Mouse (Mus musculus) limb, embryonic 11.5 days (tissue): ENCODE data around the gene Rhob. TPM values are rescaled to one million over a fixed set of nuclear protein-coding genes. Genes with fewer than 3 reads are reported as not detected.

Experiments
- ATAC-seq: fragments of 200-750 bp; cut with Nextera tagmentation; 2 replicates; pipeline ENCODE4 v1.8.0; 2017; ENCODE audit warnings: low read depth; ENCODE audit not compliant: insufficient number of reproducible peaks, low FRiP score, low TSS enrichment
- DNase-seq: peaks from one replicate; pipeline ENCODE4 v3.0.0-alpha.2; 2015; ENCODE audit warnings: low spot score
- H3K27ac ChIP-seq: fragments of 300-500 bp; sonication (generic); replicated peaks from 2 replicates; pipeline ENCODE4 v1.5.1; 2014; ENCODE audit warnings: low read depth, mild to moderate bottlenecking, low read length
- H3K27me3 ChIP-seq: fragments of 300-500 bp; sonication (generic); 2 replicates; pipeline ENCODE4 v1.6.1; 2014; ENCODE audit warnings: mild to moderate bottlenecking, low read length, mixed read lengths; ENCODE audit not compliant: control insufficient read depth, insufficient read depth
- H3K36me3 ChIP-seq: fragments of 300-500 bp; sonication (generic); 2 replicates; pipeline ENCODE4 v1.6.1; 2014; ENCODE audit warnings: mild to moderate bottlenecking, low read length, moderate library complexity, mixed read lengths; ENCODE audit not compliant: control insufficient read depth, insufficient read depth
- H3K4me1 ChIP-seq: fragments of 300-500 bp; sonication (generic); 2 replicates; pipeline ENCODE4 v1.6.1; 2014; ENCODE audit warnings: low read length, mixed read lengths; ENCODE audit not compliant: control insufficient read depth, insufficient read depth
- H3K4me2 ChIP-seq: fragments of 300-500 bp; sonication (generic); 2 replicates; pipeline ENCODE4 v1.6.1; 2014; ENCODE audit warnings: low read depth, mild to moderate bottlenecking, moderate library complexity; ENCODE audit not compliant: severe bottlenecking
- H3K4me3 ChIP-seq: fragments of 300-500 bp; sonication (generic); 2 replicates; pipeline ENCODE4 v1.5.1; 2014; ENCODE audit warnings: low read depth, low read length
- H3K9ac ChIP-seq: fragments of 300-500 bp; sonication (generic); 2 replicates; pipeline ENCODE4 v1.6.1; 2014; ENCODE audit warnings: mild to moderate bottlenecking, low read length
- H3K9me3 ChIP-seq: fragments of 300-500 bp; sonication (generic); 2 replicates; pipeline ENCODE4 v1.6.1; 2016; ENCODE audit warnings: low read length; ENCODE audit not compliant: control insufficient read depth
- WGBS: fragments of 180-500 bp; shearing (Covaris S2); extraction: QIAGEN DNeasy Blood & Tissue Kit; methylation state at CpG from one replicate; pipeline ENCODE4 v1.1.7; 2014; 5-methylcytosine and 5-hydroxymethylcytosine counted together
- polyA plus RNA-seq: library from polyadenylated mRNA; unstranded; fragments of >200 nt; fragmentation: Nextera tagmentation; extraction: Ambion mirVana; gene quantifications from 2 replicates; pipeline ENCODE4 v1.2.1, GENCODE M21; 2014

The Rhob gene
- polyA plus RNA-seq, result 27.6 and 28.7 TPM in 2 replicates

- H3K4me1 ChIP-seq, result peaks cover 23% of the 10 kb centered on the region
Measured at GRCm38 (mm10) chr12:8499871-8500596, at the start of gene Rhob. TSS of gene Rhob (minus strand) at chr12:8500009.

GRCm38 (mm10) chr12:8547357-8547756 is 47.5 kb upstream of the Rhob start:
- Histone ChIP-seq H3K9me3 (no peaks in the 10 kb centered on the region), H3K4me3 (no peak overlapping the region), H3K27me3 (no peaks in the 10 kb centered on the region), H3K36me3 (no peaks in the 10 kb centered on the region), H3K9ac (no peak overlapping the region), H3K27ac (no peak overlapping the region), H3K4me2 (no peak overlapping the region), H3K4me1 (no peaks in the 10 kb centered on the region)
- WGBS, result 21% methylated on average over 11 of the region's 11 CpGs
- ATAC-seq (peak; percentile 51; the same call in 1 of the 2 replicates), DNase-seq (peak; percentile 81)

More at GRCm38 (mm10) chr12:8499871-8500596, at the start of gene Rhob:
- Histone ChIP-seq H3K9ac (peak within 1 kb of the TSS; percentile 90), H3K4me2 (peak within 1 kb of the TSS; percentile 95), H3K27ac (peak within 1 kb of the TSS; percentile 96), H3K9me3 (no peaks in the 10 kb centered on the region), H3K27me3 (no peaks in the 10 kb centered on the region), H3K36me3 (no peaks in the 10 kb centered on the region), H3K4me3 (peak within 1 kb of the TSS; percentile 78)
- DNase-seq (peak; percentile 94), ATAC-seq (peak; percentile 97)
- WGBS, result under 1% methylated on average over 56 of the region's 56 CpGs

- WGBS, result 85% methylated on average over 6 of the region's 6 CpGs
- H3K4me2 ChIP-seq, result no peak overlapping the region
- DNase-seq (no peak), ATAC-seq (no peak)
- no peaks in the 10 kb centered on the region for H3K27me3 ChIP-seq
- no peaks in the 10 kb centered on the region for H3K36me3 ChIP-seq
- no peaks in the 10 kb centered on the region for H3K4me1 ChIP-seq
- H3K9me3 ChIP-seq, result no peaks in the 10 kb centered on the region
- H3K27ac ChIP-seq, result no peak overlapping the region
- H3K4me3 ChIP-seq, result no peak overlapping the region
- H3K9ac ChIP-seq, result no peak overlapping the region
Measured at GRCm38 (mm10) chr12:8546801-8547200, 47.0 kb upstream of the Rhob start.

DNA sequence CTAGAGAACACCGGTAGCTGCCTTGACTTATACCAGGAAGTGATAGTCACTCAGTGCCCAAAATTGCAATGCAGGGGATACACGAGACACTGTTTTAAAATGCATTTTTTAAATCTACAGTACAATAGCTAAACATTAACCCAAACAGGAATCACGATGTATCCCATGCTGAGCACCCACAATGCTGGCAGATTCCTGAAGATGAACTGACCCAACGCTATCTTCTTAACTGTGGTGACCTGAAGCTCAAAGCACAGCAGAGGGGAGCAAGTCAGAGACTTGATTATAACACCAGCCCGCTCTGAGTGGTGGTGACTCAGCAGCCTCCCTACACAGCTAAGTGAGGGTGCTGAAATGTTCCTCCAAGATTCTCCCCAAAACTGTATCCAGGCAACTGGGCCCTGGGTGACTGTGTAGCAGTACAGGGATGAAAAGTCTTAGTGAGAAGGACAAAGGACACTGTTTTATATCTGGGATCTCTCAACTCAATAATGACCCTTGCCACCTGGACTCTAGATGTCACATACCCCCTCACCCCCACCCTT is 45.3 kb upstream of the Rhob start:
- 85% methylated on average over 5 of the region's 5 CpGs for WGBS
- Histone ChIP-seq H3K27ac (no peak overlapping the region), H3K4me3 (no peak overlapping the region), H3K4me2 (no peak overlapping the region), H3K9ac (no peak overlapping the region), H3K36me3 (no peaks in the 10 kb centered on the region), H3K4me1 (no peaks in the 10 kb centered on the region), H3K9me3 (no peaks in the 10 kb centered on the region), H3K27me3 (no peaks in the 10 kb centered on the region)
- DNase-seq (no peak), ATAC-seq (no peak)

- Histone ChIP-seq H3K4me1 (no peaks in the 10 kb centered on the region), H3K9me3 (no peaks in the 10 kb centered on the region), H3K9ac (no peak overlapping the region), H3K36me3 (no peaks in the 10 kb centered on the region), H3K4me2 (no peak overlapping the region), H3K27ac (no peak overlapping the region), H3K4me3 (no peak overlapping the region), H3K27me3 (no peaks in the 10 kb centered on the region)
- ATAC-seq (no peak), DNase-seq (no peak)
- 89% methylated on average over 4 of the region's 4 CpGs for WGBS
Measured at GRCm38 (mm10) chr12:8542371-8542770, 42.6 kb upstream of the Rhob start.

DNA sequence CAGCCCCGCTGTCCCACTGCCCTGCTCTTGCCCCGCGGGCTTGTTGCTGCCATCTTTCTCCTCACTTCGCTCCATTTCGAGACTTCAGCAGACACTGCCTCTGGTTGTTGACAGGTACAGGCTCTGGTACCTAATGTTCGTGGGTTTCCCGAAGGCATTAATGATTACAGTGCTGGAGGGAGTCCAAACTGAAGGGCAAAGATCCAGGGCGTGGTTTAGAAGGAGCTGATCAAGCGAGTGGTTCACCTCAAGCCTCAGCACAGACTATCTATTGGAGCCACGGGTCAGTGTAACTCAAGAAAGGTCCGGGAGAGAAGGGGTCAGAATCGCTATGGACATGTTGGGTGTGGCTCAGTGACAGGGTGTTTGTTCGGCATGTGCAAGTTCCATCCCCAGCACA is 39.7 kb upstream of the Rhob start:
- H3K27me3 ChIP-seq, result no peaks in the 10 kb centered on the region
- H3K4me2 ChIP-seq, result no peak overlapping the region
- H3K27ac ChIP-seq, result no peak overlapping the region
- no peaks in the 10 kb centered on the region for H3K9me3 ChIP-seq
- no peak overlapping the region for H3K9ac ChIP-seq
- DNase-seq (no peak), ATAC-seq (no peak)
- WGBS, result 88% methylated on average over 13 of the region's 13 CpGs
- H3K4me3 ChIP-seq, result no peak overlapping the region
- no peaks in the 10 kb centered on the region for H3K4me1 ChIP-seq
- H3K36me3 ChIP-seq, result no peaks in the 10 kb centered on the region

- Histone ChIP-seq H3K9me3 (no peaks in the 10 kb centered on the region), H3K4me3 (no peak overlapping the region), H3K9ac (no peak overlapping the region), H3K36me3 (no peaks in the 10 kb centered on the region), H3K4me2 (no peak overlapping the region), H3K27me3 (no peaks in the 10 kb centered on the region), H3K4me1 (no peaks in the 10 kb centered on the region), H3K27ac (no peak overlapping the region)
- DNase-seq (no peak), ATAC-seq (no peak)
- 91% methylated on average over 5 of the region's 5 CpGs for WGBS
Measured at GRCm38 (mm10) chr12:8537291-8537690, 37.5 kb upstream of the Rhob start.

GRCm38 (mm10) chr12:8536221-8536965 is 36.6 kb upstream of the Rhob start:
- DNase-seq (no peak), ATAC-seq (no peak)
- Histone ChIP-seq H3K9ac (no peak overlapping the region), H3K4me2 (no peak overlapping the region), H3K4me1 (no peaks in the 10 kb centered on the region), H3K9me3 (no peaks in the 10 kb centered on the region), H3K27me3 (no peaks in the 10 kb centered on the region), H3K4me3 (no peak overlapping the region), H3K36me3 (no peaks in the 10 kb centered on the region), H3K27ac (no peak overlapping the region)
- 63% methylated on average over 9 of the region's 9 CpGs for WGBS
